Mouse (Mus musculus): ENCODE measurements around the gene D16Ertd472e. TPM values are rescaled to one million over a fixed set of nuclear protein-coding genes. Genes with fewer than 3 reads are reported as not detected.

D16Ertd472e gene
- polyA plus RNA-seq, 2 experiments from 2014 or later: 52.1 to 55.1 TPM

Other genes with a start within 250 kb of the D16Ertd472e start
- gene Btg3, start 199.5 kb downstream of the D16Ertd472e start, polyA plus RNA-seq (2017; shearing (Covaris generic)): 1 to 10 TPM; 5.4 to 6.5 TPM